Mouse (Mus musculus) urinary bladder, adult 18-20 months (tissue): ENCODE data around the gene Arl5b.

Experiments
- DNase-seq, 2 experiments: peaks; one replicate each; pipeline ENCODE4 v3.0.0; 2022; ENCODE audit warnings: low spot score in 2 of 2, mixed read lengths in 2 of 2

Arl5b gene

GRCm38 (mm10) chr2:15049117-15049873 lies at the start of gene Arl5b:
Gene Arl5b, plus strand, starts transcription at chr2:15049395.
- DNase-seq, result peak; percentile 70 to 91

GRCm38 (mm10) chr2:15007531-15007930 lies 41.7 kb upstream of the Arl5b start:
- DNase-seq, result no peak

- no peak for DNase-seq
Measured at GRCm38 (mm10) chr2:15008072-15008471, 41.1 kb upstream of the Arl5b start.

GRCm38 (mm10) chr2:15026817-15027216 lies 22.4 kb upstream of the Arl5b start:
- peak in 1 of 2 experiments; percentile 13 for DNase-seq

GRCm38 (mm10) chr2:15027816-15028215 lies 21.4 kb upstream of the Arl5b start:
- no peak for DNase-seq

GRCm38 (mm10) chr2:15038705-15039104 lies 10.5 kb upstream of the Arl5b start:
- DNase-seq, result no peak

GRCm38 (mm10) chr2:15040326-15040725 lies 8.9 kb upstream of the Arl5b start:
- DNase-seq, result no peak

- DNase-seq, result no peak
Measured at GRCm38 (mm10) chr2:15054496-15054895, 5.3 kb downstream of the Arl5b start.

- peak; percentile 90 to 96 for DNase-seq
Measured at GRCm38 (mm10) chr2:15054945-15055637, 5.9 kb downstream of the Arl5b start, which contains the start of gene Nsun6. Gene Nsun6, minus strand, starts transcription at chr2:15055069.

GRCm38 (mm10) chr2:15055741-15056151 lies 6.6 kb downstream of the Arl5b start:
- DNase-seq, result no peak

GRCm38 (mm10) chr2:15058227-15058626 lies 9.0 kb downstream of the Arl5b start:
- no peak for DNase-seq

GRCm38 (mm10) chr2:15060856-15061255 lies 11.7 kb downstream of the Arl5b start:
- no peak for DNase-seq

- DNase-seq, result no peak
Measured at GRCm38 (mm10) chr2:15063815-15064214, 14.6 kb downstream of the Arl5b start.

GRCm38 (mm10) chr2:15064380-15065269 lies 15.4 kb downstream of the Arl5b start:
- no peak for DNase-seq

- no peak for DNase-seq
Measured at GRCm38 (mm10) chr2:15065447-15065846, 16.3 kb downstream of the Arl5b start.

GRCm38 (mm10) chr2:15067091-15067490 lies 17.9 kb downstream of the Arl5b start:
- DNase-seq, result no peak

GRCm38 (mm10) chr2:15083702-15084101 lies 34.5 kb downstream of the Arl5b start:
- DNase-seq, result no peak

GRCm38 (mm10) chr2:15087308-15087707 lies 38.1 kb downstream of the Arl5b start:
- no peak for DNase-seq

- no peak for DNase-seq
Measured at GRCm38 (mm10) chr2:15096514-15097090, 47.4 kb downstream of the Arl5b start.

GRCm38 (mm10) chr2:15104386-15104785 lies 55.2 kb downstream of the Arl5b start:
- no peak for DNase-seq

- no peak for DNase-seq
Measured at GRCm38 (mm10) chr2:15111290-15111689, 62.1 kb downstream of the Arl5b start.
